Mouse (Mus musculus) gastrocnemius, adult 18-20 months (tissue): ENCODE measurements around the gene Ptpre. TPM values are rescaled to one million over a fixed set of nuclear protein-coding genes. Genes with fewer than 3 reads are reported as not detected.
"Not testable (repeated sequence)": the region's sequence is repeated elsewhere in the genome, so short reads cannot be mapped to it uniquely, and the experiment has no call there.

Source experiments
- DNase-seq: peaks from one replicate; pipeline ENCODE4 v3.0.0; 2021; ENCODE audit warnings: low spot score
- total RNA-seq, 2 experiments: library from RNA; stranded (reverse); gene quantifications; 2 replicates each; pipeline ENCODE4 v1.2.3; 2021

Ptpre gene
- total RNA-seq, 2 experiments from 2014 or later, result 0.84 to 1.5 TPM

DNA sequence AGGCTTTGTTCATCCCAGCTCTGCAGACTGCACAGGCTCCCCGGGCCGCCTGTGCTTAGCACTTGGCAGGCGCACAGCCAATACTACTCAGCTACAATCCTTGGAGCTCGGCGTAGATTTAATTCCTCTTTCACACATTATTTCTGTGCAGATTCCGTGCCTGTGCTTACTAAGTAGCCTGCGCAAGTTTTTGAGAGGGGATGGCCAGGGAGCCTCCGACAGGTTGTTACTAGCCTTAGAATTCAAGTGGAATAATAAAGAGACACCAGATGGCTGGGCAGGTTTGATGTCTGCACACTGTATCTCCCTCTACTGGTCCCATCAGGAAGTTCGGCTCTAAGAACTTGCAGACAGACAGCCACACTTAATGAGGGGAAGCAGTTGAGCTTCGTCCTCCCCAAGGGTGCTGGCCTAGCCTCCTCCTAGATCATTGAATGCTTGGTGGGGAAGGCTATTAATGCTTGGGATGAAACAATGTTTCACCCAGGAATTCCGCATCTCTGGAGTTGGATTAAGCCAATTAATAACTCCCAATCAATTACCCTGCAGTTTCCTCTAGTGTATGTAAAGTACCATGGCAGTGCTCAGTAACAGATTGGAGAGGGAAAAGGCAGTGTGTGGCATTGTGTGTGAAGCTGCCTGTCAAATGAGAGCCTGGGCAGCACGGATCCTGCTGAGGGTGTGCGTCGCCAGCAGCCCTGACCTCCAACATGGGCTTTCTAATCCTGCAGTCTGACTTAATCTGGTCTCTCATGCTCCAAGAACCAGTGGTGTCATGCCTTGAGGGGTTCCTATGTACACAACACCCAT lies 104.6 kb downstream of the Ptpre start:
- DNase-seq, result no peak

DNA sequence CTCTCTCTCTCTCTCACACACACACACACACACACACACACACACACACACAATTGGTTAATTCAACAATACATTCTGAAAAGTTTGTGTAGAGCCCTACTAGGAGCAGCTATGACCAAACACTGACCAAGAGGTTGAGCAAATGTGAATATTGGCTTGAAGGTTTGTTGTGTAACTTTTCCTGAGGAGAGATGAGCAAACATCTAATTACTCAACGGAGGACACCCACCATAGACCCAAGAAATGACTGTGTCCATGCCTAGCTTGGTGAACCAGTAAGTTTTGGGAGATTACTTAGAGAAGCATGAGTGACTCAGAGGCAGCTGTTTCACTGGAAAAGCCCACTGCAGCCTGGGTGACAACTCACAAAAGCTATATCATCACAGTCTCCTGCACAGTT lies 107.2 kb downstream of the Ptpre start:
- no peak for DNase-seq

DNA sequence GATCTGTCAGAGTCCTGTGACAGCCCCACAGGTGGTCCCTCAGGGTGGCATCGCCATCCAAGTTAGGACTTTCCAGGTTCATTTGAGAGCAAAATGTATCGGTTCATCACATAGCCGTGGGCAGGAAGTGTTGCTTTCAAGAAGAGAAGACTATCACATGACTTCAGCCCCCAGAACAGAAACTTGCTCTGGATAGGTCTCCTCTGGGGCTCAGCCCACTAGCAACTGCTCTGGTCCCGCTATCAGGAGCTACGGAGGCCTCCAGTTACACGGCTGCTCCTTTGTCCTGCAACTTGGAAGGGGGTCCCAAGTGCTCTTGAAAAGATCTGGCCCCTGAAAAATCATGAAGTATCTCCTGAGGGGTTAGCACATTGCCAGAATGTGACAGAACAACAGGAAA lies 109.7 kb downstream of the Ptpre start:
- DNase-seq, result no peak

DNA sequence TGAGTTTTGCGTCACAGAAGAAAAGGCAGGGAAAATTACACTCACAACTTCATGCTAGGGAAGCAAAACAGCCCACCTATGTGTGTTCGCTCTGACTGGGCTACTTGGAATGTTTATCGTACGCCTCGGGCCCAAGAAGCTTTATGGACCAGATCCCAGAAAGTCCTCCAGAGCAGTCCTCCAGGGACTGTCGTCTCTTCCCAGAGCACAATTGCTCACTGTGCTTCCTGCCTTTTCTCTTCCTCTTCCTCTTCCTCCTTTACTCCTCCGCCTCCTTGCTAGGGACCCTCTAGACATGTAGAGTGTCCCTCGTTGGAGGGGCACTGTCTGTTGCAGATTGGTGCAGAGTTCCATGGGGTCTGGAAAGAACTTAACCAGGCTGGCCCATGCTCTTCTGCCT lies 111.5 kb downstream of the Ptpre start:
- DNase-seq, result no peak

DNA sequence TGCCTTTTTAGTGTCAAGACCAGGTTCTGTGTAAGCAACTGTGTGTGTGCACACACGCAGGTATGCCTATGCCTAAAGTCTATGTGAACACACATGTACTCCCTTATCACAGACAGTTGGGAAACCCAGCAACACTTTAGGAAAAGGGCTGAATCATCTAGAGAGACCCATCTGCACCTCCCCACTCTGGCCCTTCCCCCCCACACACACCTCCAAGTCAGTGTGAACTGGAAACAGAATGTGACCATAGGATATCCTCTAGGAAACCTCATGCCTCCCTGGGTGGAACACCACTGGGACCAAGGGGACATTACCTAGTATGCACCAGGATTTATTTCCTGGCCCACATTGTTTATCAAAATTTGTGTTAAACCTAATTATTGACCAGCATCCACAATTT lies 112.0 kb downstream of the Ptpre start:
- DNase-seq, result no peak

DNA sequence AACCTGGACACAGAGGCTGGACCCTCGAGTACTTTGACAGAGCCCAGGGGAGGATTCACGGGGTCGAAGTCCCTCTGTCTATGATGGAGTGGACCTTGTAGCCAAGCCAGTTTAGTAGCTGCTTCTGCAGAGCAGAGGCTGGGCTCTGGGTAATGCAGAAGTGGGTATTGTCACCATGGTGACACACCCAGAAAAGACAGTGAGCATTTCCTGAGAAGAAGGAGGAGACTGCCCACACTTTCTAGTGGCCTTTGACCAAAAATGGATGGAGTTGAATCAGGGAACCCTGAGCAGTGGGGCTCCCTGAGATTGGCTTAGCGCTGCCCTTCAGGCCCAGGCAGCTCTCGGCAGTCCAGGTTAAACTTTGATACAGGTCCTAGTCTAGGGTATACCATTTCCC lies 112.8 kb downstream of the Ptpre start:
- DNase-seq, result no peak

DNA sequence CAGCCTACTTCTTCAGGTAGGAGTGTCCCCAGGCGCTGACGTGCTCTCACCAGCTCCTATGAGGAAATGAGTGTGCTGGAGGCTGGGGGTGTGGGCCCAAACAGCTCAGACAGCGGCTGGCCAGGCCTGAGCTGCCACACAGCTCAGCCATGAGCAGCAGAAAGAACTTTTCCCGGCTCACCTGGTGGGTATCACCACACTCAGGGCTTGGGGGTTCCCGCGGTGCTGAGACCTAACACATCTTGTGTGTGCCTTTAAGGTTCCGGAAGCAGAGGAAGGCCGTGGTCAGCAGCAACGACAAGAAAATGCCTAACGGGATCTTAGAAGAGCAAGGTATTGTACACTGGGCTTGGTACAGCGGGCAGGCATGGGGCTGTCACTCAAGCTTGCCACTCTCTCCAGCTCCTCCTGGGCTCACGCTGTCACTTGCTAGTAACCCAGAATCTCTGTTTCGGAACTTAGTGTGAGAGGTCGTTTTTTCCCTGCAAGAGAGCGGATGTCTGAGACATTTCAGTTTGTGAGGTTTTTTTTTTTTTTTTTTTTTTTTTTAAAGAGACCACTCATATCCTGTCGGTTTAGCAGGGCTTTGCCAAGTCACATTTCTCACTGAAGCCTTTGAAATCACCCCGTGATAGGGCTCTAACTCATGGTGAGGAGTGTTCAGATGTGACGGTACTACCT lies 114.7 kb downstream of the Ptpre start:
- no peak for DNase-seq

DNA sequence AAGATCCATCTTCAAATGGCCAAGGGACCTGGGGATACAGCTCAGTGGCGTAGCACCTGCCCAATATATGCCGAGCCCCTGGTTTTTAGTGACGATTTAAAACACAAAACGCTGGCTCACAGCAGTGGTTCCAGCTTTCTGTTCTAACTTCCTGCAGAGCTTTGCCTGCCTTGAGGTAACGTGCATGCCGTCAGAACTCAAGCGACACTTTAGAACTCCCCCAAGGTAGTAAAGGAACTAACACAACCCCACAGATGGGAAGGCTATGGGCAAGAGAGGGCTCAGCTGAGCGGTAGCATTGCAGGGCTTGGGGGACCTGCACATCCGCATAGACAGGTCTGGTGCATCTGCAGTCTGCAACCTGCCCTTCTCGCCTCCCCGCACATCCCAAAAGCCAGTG lies 115.5 kb downstream of the Ptpre start:
- DNase-seq, result no peak

DNA sequence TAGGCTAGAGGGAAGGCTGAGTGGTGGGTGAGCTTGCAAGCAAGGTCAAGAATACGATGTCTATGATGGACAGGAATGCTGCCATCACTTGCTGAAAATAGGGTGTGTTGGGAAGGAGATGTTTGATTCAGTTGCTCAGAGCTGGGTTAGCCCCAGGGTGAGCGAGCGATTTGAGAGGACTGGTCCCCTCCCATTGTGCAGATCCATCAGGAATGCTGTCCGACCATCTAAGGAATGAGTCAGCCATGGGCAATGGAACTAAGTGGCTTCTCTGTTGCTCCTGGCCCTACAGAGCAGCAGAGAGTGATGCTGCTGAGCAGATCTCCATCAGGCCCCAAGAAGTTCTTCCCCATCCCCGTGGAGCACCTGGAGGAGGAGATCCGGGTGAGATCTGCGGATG lies 116.3 kb downstream of the Ptpre start:
- DNase-seq, result no peak

DNA sequence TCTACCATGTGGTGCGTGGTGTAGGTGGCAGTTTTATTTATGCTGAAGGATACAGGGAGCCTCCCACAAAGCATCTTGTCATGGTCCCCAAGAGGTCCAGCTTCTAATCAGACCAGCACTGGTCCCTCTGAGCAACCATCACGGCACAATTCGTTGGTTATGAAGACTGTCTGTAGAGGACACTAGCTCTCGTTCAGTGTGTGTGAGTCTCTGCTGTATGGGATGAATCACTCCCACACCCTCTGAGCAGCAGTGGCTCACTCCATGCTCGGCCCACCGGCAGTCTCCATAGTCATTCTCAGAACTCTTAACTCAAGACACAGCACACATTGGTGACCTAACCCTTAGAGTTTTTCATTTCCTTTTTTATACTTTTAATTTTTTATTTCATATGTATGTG lies 117.0 kb downstream of the Ptpre start:
- no peak for DNase-seq

DNA sequence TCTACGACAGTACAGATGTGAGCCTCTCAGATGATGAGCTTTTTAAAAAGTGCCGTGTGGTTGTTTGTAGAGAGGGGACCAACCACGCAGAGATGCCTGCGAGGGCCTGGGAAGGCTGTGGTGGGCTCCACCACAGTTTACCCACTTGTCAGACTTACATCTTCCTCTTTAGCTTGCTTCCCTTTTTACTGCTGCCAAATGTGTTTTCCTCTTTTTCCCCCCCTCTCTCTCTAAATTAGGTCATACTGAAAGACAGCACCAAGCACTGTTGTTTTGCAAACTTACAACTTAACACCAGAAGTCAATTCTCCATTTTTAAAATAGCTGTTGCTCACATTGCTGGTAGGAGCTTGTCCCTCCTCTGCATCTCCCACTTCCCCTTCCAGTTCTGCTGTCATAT lies 117.8 kb downstream of the Ptpre start:
- DNase-seq, result no peak

DNA sequence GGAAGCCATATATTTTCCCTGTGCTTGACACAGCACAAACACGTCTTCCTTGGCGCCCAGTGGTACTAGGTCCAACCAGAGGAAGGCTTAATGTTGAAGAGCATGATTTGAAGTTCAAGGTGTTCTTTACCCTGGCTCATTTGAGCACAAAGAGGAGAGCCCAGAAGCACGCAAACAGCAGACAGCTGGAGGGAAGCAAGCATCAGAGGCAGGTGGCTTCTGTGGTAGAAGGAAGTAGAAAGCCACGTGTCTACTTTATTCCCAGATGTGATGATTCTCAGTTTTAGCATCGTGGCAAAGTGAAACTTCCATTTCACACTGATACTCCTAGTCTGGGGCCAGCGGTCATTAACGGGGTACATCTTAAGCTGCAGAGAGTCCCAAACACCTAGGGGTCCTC lies 120.9 kb downstream of the Ptpre start:
- no peak for DNase-seq

DNA sequence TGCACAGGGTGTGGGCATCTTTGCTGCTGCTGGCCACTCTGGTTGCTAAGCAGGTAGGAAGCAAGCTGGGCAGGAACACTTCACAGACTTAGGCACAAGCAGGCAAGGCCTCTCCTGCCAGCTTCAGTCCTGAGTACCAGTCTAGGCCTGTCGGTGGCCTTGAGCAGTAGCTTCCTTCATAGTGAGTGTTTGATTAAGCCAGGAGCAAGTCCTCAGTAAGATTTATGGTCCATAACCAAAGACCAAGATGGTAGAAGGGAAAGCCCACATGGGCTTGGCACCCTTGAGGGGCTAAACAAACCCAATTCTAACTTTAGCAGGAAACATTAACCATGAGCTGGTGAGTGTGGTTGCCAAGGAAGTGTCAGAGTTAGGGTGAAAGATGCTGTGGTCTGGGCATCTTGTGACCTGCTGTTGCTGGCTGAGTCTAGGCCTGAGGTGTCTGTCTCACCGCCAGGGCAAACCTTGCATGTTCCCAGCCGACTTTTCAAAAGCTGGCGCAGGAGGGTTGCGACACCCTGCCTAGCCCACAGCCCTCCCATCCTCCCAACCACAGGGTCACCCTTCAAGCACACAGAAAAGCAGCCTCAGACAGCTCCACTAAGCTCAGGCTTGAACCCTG lies 122.1 kb downstream of the Ptpre start:
- no peak for DNase-seq

DNA sequence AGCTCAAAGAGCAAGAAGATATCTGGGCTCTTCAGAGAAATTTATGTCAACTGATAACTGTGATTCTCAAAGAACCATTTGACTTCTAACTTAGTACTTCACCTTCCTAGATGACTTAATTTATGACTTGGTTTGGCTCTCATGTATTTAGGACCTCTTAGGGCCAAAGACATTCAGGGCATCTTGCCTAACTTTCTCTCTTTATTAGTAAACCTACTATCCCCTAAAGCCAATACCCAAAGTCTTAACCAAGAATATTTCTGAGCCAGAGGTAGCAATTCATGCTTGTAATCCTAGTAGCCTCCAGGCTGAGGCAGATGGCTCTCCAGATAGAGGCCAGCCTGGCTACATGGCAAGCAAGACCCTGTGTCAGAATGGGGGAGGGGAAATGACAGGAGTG lies 123.0 kb downstream of the Ptpre start:
- no peak for DNase-seq

DNA sequence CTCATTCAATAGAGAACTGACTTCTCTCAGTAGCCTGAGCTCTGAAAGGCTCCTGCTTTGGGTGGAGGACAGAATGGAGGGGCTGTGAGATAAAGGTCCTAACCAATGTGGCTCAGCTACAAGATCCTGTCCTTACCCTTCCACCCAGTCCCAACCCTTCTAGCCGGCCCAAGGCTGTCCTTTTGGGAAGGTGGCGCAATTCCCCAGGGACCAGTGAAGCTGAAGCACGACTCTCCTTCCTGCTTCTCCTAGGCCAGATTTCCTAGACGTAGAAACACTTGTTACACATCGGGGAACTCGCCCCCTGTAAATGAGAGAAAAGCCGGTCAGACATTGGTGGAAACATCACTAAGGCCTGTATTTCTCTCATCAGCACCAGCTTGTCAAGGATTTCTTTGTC lies 126.9 kb downstream of the Ptpre start:
- no peak for DNase-seq

DNA sequence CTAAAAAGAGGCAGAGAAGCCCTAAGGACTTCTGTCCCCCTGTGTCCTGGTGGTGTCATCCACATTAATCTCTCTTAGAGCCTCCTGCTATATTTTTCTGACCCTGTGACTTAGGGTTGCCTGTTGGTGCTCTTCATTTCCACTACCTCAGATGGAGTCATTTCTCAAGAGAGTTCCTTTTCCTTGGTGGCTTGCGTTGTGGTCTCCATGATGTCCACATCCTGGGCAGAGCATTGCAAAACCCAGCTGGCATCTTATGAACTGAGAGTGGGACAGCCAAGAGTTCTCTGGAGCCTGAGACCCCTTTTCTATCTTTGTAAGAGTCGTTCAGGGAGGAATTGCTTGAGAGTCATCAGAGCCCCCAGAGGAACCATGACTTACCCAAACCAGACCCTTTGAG lies 129.0 kb downstream of the Ptpre start:
- no peak for DNase-seq

DNA sequence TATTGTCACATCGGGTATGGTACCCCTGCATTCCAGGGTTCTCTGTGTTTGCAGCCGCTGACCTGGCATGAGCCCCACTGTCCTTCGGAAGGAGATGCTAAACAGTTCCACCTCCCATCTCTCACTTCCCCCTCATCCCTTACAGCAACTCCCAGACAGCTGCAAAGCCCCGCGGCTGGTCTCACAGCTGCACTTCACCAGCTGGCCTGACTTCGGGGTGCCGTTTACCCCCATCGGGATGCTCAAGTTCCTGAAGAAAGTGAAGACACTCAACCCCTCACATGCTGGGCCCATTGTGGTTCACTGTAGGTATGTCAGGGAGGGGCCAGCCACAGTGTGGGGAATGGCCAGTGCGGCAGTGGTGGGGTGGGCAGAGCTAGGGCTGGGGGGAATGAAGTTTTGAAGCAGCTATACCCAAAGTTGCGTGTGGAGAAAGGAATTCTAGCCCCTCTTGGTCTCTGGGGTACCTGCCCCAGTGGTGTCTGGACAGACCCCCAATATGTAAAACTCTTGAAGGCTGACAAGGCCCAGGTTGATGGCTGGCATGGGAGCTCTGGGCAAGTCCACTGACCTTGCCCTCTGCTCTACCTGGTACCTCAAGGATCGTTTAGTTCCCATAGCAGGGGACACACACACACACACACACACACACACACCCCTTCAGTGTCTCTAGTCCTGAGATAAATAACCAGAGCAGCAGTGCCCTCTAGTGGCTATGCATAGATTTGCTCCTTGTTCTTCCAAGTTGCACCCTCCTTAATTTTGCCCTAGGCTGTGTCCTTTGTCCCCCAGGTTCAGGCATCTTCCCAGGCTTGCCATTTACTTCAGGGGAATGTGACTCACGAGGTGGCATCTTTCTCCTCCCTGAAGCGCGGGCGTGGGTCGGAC lies 131.8 kb downstream of the Ptpre start:
- DNase-seq, result peak; percentile 61

DNA sequence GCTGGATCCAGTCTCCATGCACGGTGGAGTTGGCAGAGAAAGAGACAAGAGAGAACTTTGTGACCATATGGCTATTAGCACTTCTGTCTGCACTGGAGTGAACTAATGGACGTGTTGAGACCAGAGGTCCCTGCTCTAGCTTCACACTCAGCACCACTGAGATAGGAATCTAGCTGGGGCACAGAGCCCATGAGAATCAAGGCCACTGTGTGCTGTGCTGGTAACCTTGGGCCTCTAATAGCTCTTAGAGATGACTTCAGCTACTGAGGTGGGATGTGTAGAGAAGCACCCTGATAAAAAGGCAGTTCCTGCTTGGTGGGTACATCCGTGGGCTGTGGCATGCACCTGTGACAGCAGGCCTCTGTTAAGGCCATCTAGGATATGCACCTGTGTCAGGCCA lies 136.3 kb downstream of the Ptpre start:
- no peak for DNase-seq

DNA sequence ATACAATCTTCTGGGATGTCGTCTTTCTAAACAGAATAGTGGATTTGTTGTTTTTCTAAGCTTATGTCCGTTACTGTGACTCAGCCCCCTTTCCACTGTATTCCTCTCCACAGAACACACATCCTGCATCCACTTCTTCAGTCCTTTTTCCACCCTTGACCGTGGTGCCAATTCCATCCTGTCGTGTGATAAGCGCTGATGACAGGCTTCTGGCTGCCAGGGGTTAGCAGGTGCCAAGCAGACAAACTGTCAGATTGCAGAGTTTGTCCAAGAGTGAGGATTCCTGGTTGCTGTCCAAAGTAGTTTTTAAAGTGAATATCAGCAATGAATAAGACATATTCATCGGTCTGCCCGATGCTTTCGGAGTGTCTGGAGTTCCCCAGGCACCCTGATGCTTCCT lies 139.4 kb downstream of the Ptpre start:
- no peak for DNase-seq

DNA sequence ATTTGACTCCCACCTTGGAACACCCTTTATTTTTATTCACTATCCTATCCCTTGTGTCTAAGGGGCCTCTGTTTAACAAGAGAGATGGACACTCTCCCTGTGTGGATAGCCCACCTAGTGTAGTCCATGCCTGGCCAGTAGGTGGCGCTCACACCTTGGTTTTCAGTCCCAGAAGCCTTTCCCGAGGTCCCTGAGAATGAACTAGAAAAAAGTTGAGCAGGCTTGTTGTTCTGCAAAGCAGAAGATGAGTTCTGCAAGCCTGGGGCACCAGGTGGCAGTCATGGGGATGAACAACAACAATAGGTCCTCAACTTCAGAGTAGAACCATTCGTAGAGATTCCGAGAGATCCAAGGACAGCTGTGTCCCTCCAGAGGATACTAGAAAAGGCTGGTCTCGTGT lies 143.1 kb downstream of the Ptpre start:
- peak; percentile 20 for DNase-seq

DNA sequence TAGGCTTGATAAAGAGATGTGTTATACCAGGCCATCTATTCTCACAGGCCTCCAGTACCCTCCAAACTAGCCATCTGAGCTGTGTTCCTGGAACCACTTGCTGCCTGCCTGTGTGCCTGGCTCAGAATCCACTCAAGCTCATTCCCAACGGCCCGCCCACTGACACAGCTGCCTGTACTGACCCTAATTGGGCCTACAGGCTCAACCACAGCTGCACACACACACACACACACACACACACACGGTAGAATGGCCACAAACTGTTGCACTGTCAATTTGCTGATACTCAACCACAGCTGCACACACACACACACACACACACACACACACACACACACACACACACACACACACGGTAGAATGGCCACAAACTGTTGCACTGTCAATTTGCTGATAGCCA lies 146.8 kb downstream of the Ptpre start:
- DNase-seq, result not testable (repeated sequence)

DNA sequence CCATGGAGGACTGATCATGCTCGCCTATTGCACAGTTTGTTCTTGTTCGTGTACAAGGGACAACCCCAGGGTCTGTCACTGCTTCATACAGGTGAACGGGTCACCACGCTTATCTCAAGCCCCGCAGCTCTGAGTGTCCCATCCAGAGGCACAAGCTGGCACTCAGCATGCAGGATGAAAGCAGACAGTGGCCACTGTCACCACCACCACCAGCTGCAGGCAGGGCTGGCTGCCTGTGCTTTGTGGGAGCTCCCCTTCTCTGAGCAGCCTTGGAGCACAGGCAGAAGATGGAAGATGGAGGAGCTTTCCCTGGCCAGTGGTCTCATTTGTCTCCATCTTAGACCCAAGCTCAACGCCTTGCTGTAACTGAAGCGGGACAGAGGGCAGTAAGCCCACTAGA lies 147.7 kb downstream of the Ptpre start:
- no peak for DNase-seq
